Mouse (Mus musculus): ENCODE results near the gene Spata1.

DNA sequence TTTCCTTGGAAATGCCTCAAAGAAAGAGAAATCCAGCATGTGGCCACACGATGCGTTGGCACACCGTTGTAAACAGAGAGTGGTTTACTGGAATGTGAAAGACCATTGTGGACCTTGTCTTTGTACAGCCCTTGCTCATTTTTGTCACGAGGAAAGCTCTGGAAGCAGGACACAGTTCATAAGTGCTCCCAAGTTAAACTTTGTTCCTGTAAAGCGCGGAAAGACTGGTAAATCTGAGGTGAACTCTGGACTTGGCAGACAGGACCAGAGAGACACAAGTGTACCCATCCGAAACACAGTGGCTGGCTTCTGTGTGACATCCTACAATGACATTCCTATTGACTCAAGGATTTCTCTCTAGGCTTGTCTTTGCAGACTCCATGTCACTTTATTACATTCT, 56.2 kb downstream of the Spata1 start:
- TF ChIP-seq POLR2A (IDR thresholded peaks at IDR 0.05; ENCODE audit: control insufficient read depth, extremely low read depth, insufficient read depth, low read length, poor library complexity) (no peak), CTCF (IDR thresholded peaks at IDR 0.05; ENCODE audit: borderline replicate concordance, control insufficient read depth, extremely low read depth, insufficient read depth, low read length, poor library complexity) (no peak)

Data from thymus, adult 2 months (tissue).